Mouse (Mus musculus) urinary bladder, postnatal 25 days (tissue): ENCODE measurements around the gene Adh1.

ENCODE experiments used
- DNase-seq: peaks from one replicate; pipeline ENCODE4 v3.0.0; 2022; ENCODE audit warnings: low spot score

The Adh1 gene

GRCm38 (mm10) chr3:138260721-138261669, at the start of gene Adh1:
Gene Adh1 (plus strand): TSS chr3:138260991.
- DNase-seq = no peak

GRCm38 (mm10) chr3:138212431-138212951, 48.3 kb upstream of the Adh1 start:
- no peak for DNase-seq

GRCm38 (mm10) chr3:138215395-138215989, 45.3 kb upstream of the Adh1 start:
- no peak for DNase-seq

DNA sequence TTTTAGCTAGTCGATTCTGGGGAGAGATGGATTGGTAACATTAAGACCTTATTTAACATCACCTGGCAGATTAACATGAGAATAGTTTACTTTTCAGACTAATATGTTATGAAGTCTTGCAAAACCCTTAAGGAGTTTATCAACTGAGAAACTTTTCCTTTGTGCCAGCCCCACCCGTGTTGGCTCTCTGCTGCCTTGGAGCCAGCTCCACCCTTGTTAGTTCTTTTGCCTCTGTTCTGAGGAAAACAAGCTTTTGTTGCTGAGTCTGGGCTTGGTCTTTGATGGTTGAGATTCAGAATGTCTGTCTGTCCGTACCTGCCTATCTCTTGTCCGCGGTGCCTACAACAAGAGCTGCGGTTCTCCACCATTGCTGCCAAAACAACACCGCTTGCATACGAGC, 44.7 kb upstream of the Adh1 start:
- no peak for DNase-seq

DNA sequence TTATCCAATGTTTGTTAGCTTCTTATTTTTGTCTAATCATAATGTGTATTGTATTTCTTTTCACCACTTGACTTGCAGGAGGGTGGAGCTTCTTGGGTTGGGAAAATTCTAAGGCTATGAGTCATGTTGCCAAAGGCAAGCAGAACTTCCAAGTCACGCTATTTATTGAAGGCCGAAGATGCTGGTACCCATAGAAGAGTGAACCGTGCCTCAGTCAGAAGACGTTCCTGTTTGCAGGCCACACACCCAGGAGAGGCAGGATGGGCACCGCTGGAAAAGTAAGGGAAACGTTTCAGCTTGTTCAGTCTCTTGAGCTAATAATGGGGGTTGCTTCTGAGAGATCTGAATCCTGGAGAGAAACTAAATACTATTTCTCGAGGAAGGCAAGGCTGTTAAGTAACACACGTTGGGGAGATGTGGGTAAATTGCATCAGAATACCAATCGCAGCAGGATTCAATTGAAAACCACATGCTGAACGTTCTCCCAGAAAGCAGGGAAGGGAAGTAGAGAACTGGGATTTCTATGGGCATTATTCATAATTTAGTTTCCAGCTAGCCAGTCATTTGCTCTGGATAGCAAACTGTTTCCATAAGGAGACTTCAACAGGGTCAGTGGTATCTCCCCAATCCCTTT, 43.0 kb upstream of the Adh1 start, which contains the start of gene Adh7:
Gene Adh7 (plus strand): TSS at position 130 of the 634 bp plus-strand sequence.
- DNase-seq = no peak

GRCm38 (mm10) chr3:138221116-138221515, 39.7 kb upstream of the Adh1 start:
- DNase-seq = no peak

DNA sequence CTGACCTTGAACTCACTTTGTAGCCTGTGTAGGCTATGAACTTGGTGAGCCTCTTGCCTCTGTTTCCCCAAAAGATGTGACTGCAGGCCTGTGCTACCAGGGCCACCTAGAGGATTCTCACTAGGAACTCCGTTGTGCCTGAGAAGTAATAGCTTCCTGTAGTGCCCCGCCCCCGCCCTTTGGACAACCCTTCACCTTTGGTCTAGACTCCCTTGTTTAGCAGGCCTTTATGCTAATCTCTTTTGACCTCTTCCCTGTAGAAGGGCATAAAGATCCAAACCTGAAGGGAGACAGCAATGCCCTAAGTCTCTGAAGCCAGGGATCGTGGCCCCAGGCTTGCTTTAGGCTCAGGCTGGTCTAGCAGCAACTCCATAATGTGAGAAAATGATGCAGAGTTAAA, 38.3 kb upstream of the Adh1 start:
- no peak for DNase-seq

DNA sequence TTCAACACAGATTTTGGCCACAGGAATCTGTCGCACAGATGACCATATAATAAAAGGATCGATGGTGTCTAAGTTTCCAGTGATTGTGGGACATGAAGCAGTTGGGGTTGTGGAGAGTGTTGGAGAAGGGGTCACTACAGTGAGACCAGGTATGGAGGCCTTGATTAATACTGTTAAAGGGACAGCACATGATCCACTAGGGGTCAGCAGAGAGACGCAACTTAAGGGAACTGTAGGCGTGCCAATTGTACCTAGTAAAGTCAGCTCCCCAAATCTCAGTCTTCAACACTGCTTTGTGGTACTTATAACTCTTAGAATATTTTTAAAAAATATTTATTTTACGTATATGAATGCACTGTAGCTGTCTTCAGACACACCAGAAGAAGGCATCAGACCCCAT, 37.8 kb upstream of the Adh1 start:
- peak; percentile 69 for DNase-seq

- no peak for DNase-seq
These were observed 36.3 kb upstream of the Adh1 start for GRCm38 (mm10) chr3:138224363-138224954.

DNA sequence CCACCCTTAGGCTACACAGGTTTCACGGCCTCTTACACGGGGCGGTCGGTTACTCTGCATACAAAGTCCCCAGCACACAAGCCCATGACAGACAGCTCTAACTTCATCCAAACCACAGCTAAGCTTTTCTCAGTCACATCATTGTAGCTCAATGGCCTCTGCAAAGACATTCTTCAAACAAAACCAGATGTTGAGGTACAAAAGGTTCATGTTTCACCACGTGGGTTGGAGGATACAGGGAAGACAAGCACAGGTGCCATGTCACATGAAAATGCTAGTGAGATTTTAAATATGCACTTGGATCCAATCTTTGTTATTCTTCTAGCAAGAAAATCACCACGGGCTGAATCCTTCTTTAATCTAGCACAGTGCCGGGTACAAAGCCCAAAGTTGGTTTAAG, 35.5 kb upstream of the Adh1 start:
- no peak for DNase-seq

GRCm38 (mm10) chr3:138225853-138226252, 34.9 kb upstream of the Adh1 start:
- no peak for DNase-seq

GRCm38 (mm10) chr3:138226476-138226875, 34.3 kb upstream of the Adh1 start:
- no peak for DNase-seq

GRCm38 (mm10) chr3:138227082-138227481, 33.7 kb upstream of the Adh1 start:
- DNase-seq = no peak

DNA sequence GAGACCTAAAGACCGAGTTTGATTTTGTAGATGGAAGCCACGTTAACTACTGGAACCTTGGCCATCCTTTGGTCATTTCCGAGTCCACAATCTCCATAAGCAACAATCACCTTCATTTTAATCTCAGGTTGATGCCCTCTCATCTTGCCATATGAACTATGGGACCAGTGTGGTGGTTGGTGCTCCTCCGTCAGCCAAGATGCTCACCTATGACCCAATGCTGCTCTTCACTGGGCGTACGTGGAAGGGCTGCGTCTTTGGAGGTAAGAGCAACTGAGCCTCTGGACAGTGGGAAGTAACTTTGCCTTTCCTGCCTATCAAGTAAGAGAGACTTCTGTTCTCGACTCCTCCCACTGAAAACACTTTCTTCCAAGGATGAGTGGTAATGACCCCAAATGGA, 33.0 kb upstream of the Adh1 start:
- no peak for DNase-seq

DNA sequence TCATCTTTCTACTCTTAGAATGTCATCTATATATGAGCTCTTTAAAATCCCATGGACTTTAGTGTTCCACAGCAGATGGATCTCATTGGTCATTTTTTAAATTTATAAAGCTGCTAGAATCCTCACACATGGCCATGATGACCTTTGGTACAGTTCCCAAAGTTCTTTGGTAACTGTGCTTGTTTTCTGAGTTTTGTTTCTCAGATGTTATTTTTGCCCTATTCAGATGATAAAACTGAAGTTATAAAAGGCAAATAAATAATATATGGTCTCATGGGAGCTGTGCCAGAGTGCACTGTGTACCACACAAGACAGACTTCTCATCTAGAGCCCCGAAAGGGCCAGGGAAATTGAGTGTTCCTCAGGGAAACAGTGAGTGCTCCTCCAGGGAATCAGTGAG, 31.3 kb upstream of the Adh1 start:
- no peak for DNase-seq

GRCm38 (mm10) chr3:138230266-138230665, 30.5 kb upstream of the Adh1 start:
- DNase-seq = no peak

DNA sequence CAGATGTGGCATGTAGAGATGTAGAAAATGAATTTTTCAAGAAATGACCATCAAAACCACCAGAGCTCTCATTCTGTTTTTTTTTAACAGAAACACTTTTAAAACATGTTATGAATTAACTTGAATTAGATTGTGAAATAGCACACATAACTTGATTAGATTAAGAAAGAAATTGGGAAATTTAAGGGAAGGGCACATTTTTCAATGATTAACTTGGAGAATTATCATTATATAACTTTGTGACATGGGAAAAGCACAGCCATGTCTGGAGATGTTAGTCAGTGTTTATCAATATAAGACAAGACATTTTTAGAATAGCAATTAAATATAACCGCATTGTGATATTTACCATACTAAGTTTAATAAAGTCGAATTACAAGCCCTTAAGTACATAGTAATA, 29.3 kb upstream of the Adh1 start:
- no peak for DNase-seq

DNA sequence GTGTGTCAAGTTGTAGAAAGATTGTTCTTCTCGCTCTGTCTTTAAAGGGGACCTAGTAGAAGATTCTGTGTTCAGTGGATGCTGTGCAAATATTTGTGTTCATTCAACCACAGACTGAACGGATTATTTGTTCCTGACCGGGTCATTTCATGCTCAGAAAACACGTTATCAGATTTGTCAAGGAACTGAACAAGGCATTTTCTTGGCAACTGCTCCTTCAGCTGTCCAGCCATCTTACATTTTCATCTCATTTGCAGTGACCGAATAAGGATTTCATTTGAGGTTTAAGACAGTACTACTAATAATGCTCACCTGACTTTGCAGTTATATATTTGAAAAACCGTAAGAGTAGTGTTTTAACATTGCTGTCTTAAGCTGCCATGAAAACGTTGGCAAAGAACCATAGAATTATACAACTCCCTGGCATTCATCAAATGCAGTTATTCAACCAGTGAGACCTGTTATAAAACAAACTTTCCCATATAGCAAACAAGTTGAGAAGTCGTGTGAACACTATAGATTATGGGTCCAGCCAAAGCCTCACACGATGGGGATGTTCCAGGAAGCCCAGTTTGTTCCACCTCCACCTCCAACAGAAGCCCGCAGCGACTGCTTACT, 24.1 kb upstream of the Adh1 start:
- DNase-seq = no peak

- no peak for DNase-seq
These were observed 22.7 kb upstream of the Adh1 start for GRCm38 (mm10) chr3:138238046-138238445.

- DNase-seq = no peak
These were observed 21.3 kb upstream of the Adh1 start for GRCm38 (mm10) chr3:138239461-138239860.

GRCm38 (mm10) chr3:138240411-138240810, 20.4 kb upstream of the Adh1 start:
- DNase-seq = no peak

- no peak for DNase-seq
These were observed 19.8 kb upstream of the Adh1 start for GRCm38 (mm10) chr3:138240942-138241341.
